Mouse (Mus musculus): ENCODE data around the gene Oprd1. TPM values are rescaled to one million over a fixed set of nuclear protein-coding genes. Genes with fewer than 3 reads are reported as not detected.
A peak's percentile ranks its signal among the peaks of the same experiment; 100 is the strongest.

Gene Oprd1
- polyA plus RNA-seq, 1 experiment from 2014 or later = 0.19 TPM

- ATAC-seq (ENCODE audit: low read depth) (no peak), DNase-seq (ENCODE audit: low spot score) (no peak)
- no peaks in the 10 kb centered on the region for H3K4me1 ChIP-seq (ENCODE audit: control insufficient read depth, insufficient read depth, low read length)
- H3K4me2 ChIP-seq (ENCODE audit: low read depth, low read length) = no peak overlapping the region
- H3K27ac ChIP-seq (replicated peaks; ENCODE audit: low read depth, low read length) = no peak overlapping the region
- no peak overlapping the region for H3K9ac ChIP-seq (ENCODE audit: low read depth, low read length)
- H3K9me3 ChIP-seq (ENCODE audit: control insufficient read depth, low read length) = no peaks in the 10 kb centered on the region
- no peak overlapping the region for H3K4me3 ChIP-seq (ENCODE audit: low read depth, low read length)
- H3K27me3 ChIP-seq (replicated peaks; ENCODE audit: control insufficient read depth, insufficient read depth, low read length) = peaks cover 40% of the 10 kb centered on the region
- H3K36me3 ChIP-seq (ENCODE audit: control insufficient read depth, insufficient read depth, low read length) = no peaks in the 10 kb centered on the region
- WGBS = 70% methylated on average over 5 of the region's 5 CpGs
Observed at GRCm38 (mm10) chr4:132146201-132146600, 1.9 kb upstream of the Oprd1 start.

- Histone ChIP-seq H3K4me3 (ENCODE audit: low read depth, low read length) (peak overlapping the region; percentile 51), H3K4me1 (ENCODE audit: control insufficient read depth, insufficient read depth, low read length) (no peaks in the 10 kb centered on the region), H3K9me3 (ENCODE audit: control insufficient read depth, low read length) (no peaks in the 10 kb centered on the region), H3K9ac (ENCODE audit: low read depth, low read length) (no peak overlapping the region), H3K27ac (replicated peaks; ENCODE audit: low read depth, low read length) (no peak overlapping the region), H3K27me3 (replicated peaks; ENCODE audit: control insufficient read depth, insufficient read depth, low read length) (peaks cover 40% of the 10 kb centered on the region), H3K4me2 (ENCODE audit: low read depth, low read length) (peak overlapping the region; percentile 90), H3K36me3 (ENCODE audit: control insufficient read depth, insufficient read depth, low read length) (no peaks in the 10 kb centered on the region)
- DNase-seq (ENCODE audit: low spot score) = no peak
- ATAC-seq (ENCODE audit: low read depth) = no peak
- WGBS = 35% methylated on average over 10 of the region's 10 CpGs
Observed at GRCm38 (mm10) chr4:132145092-132145491, 806 bp upstream of the Oprd1 start.

GRCm38 (mm10) chr4:132138640-132139039 is 5.6 kb downstream of the Oprd1 start:
- H3K27me3 ChIP-seq (replicated peaks; ENCODE audit: control insufficient read depth, insufficient read depth, low read length) = peaks cover 13% of the 10 kb centered on the region
- no peaks in the 10 kb centered on the region for H3K4me1 ChIP-seq (ENCODE audit: control insufficient read depth, insufficient read depth, low read length)
- no peak overlapping the region for H3K9ac ChIP-seq (ENCODE audit: low read depth, low read length)
- H3K4me3 ChIP-seq (ENCODE audit: low read depth, low read length) = no peak overlapping the region
- H3K36me3 ChIP-seq (ENCODE audit: control insufficient read depth, insufficient read depth, low read length) = no peaks in the 10 kb centered on the region
- 87% methylated on average over 2 of the region's 2 CpGs for WGBS
- ATAC-seq (ENCODE audit: low read depth) (no peak), DNase-seq (ENCODE audit: low spot score) (no peak)
- no peak overlapping the region for H3K4me2 ChIP-seq (ENCODE audit: low read depth, low read length)
- no peaks in the 10 kb centered on the region for H3K9me3 ChIP-seq (ENCODE audit: control insufficient read depth, low read length)
- no peak overlapping the region for H3K27ac ChIP-seq (replicated peaks; ENCODE audit: low read depth, low read length)

- no peak overlapping the region for H3K9ac ChIP-seq (ENCODE audit: low read depth, low read length)
- 0 out of 2 replicates have a peak, but pooled peaks cover under 1% of the 10 kb centered on the region for H3K27me3 ChIP-seq (replicated peaks; ENCODE audit: control insufficient read depth, insufficient read depth, low read length)
- no peaks in the 10 kb centered on the region for H3K4me1 ChIP-seq (ENCODE audit: control insufficient read depth, insufficient read depth, low read length)
- no peaks in the 10 kb centered on the region for H3K36me3 ChIP-seq (ENCODE audit: control insufficient read depth, insufficient read depth, low read length)
- H3K27ac ChIP-seq (replicated peaks; ENCODE audit: low read depth, low read length) = no peak overlapping the region
- DNase-seq (ENCODE audit: low spot score) (no peak), ATAC-seq (ENCODE audit: low read depth) (no peak)
- H3K4me3 ChIP-seq (ENCODE audit: low read depth, low read length) = no peak overlapping the region
- WGBS = 61% methylated on average over 7 of the region's 7 CpGs
- H3K4me2 ChIP-seq (ENCODE audit: low read depth, low read length) = no peak overlapping the region
- no peaks in the 10 kb centered on the region for H3K9me3 ChIP-seq (ENCODE audit: control insufficient read depth, low read length)
Observed at GRCm38 (mm10) chr4:132137013-132137412, 7.3 kb downstream of the Oprd1 start.

DNA sequence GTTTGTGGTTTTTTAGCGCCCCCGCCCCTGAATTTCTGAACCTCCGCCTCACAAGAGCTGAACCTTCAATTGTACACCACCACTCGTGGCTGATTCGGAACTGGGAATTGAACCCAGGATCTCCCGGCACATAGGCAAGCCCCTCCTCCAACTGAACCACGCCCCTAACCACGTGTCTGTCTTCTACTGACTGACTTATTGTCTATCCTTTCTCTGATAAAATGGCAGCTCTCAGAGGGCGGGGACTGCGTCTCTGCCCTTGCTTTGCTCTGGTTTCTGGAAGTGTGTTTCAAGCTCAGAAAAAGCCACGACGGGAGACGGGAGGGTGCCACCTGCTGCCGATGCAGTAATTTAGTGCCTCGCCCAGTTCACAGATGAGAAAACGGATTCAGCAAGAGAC is 10.4 kb downstream of the Oprd1 start:
- no peaks in the 10 kb centered on the region for H3K4me1 ChIP-seq (ENCODE audit: control insufficient read depth, insufficient read depth, low read length)
- no peak overlapping the region for H3K4me2 ChIP-seq (ENCODE audit: low read depth, low read length)
- DNase-seq (ENCODE audit: low spot score) = no peak
- no peak overlapping the region for H3K9ac ChIP-seq (ENCODE audit: low read depth, low read length)
- ATAC-seq (ENCODE audit: low read depth) = no peak
- 66% methylated on average over 16 of the region's 16 CpGs for WGBS
- H3K27ac ChIP-seq (replicated peaks; ENCODE audit: low read depth, low read length) = no peak overlapping the region
- no peak overlapping the region for H3K4me3 ChIP-seq (ENCODE audit: low read depth, low read length)
- H3K36me3 ChIP-seq (ENCODE audit: control insufficient read depth, insufficient read depth, low read length) = no peaks in the 10 kb centered on the region
- H3K9me3 ChIP-seq (ENCODE audit: control insufficient read depth, low read length) = no peaks in the 10 kb centered on the region
- no peaks in the 10 kb centered on the region for H3K27me3 ChIP-seq (replicated peaks; ENCODE audit: control insufficient read depth, insufficient read depth, low read length)

- Histone ChIP-seq H3K27ac (replicated peaks; ENCODE audit: low read depth, low read length) (no peak overlapping the region), H3K27me3 (replicated peaks; ENCODE audit: control insufficient read depth, insufficient read depth, low read length) (no peaks in the 10 kb centered on the region), H3K4me2 (ENCODE audit: low read depth, low read length) (no peak overlapping the region), H3K4me1 (ENCODE audit: control insufficient read depth, insufficient read depth, low read length) (no peaks in the 10 kb centered on the region), H3K9ac (ENCODE audit: low read depth, low read length) (no peak overlapping the region), H3K9me3 (ENCODE audit: control insufficient read depth, low read length) (no peaks in the 10 kb centered on the region), H3K4me3 (ENCODE audit: low read depth, low read length) (no peak overlapping the region), H3K36me3 (ENCODE audit: control insufficient read depth, insufficient read depth, low read length) (no peaks in the 10 kb centered on the region)
- DNase-seq (ENCODE audit: low spot score) (no peak), ATAC-seq (ENCODE audit: low read depth) (no peak)
- 92% methylated on average over 5 of the region's 5 CpGs for WGBS
Observed at GRCm38 (mm10) chr4:132133381-132133780, 10.9 kb downstream of the Oprd1 start.

- H3K4me1 ChIP-seq (ENCODE audit: control insufficient read depth, insufficient read depth, low read length) = no peaks in the 10 kb centered on the region
- no peaks in the 10 kb centered on the region for H3K9me3 ChIP-seq (ENCODE audit: control insufficient read depth, low read length)
- no peak overlapping the region for H3K4me2 ChIP-seq (ENCODE audit: low read depth, low read length)
- H3K9ac ChIP-seq (ENCODE audit: low read depth, low read length) = no peak overlapping the region
- no peak overlapping the region for H3K4me3 ChIP-seq (ENCODE audit: low read depth, low read length)
- ATAC-seq (ENCODE audit: low read depth) (no peak), DNase-seq (ENCODE audit: low spot score) (no peak)
- H3K27me3 ChIP-seq (replicated peaks; ENCODE audit: control insufficient read depth, insufficient read depth, low read length) = no peaks in the 10 kb centered on the region
- 82% methylated on average over 7 of the region's 7 CpGs for WGBS
- no peak overlapping the region for H3K27ac ChIP-seq (replicated peaks; ENCODE audit: low read depth, low read length)
- no peaks in the 10 kb centered on the region for H3K36me3 ChIP-seq (ENCODE audit: control insufficient read depth, insufficient read depth, low read length)
Observed at GRCm38 (mm10) chr4:132132297-132132696, 12.0 kb downstream of the Oprd1 start.

- H3K27ac ChIP-seq (replicated peaks; ENCODE audit: low read depth, low read length) = no peak overlapping the region
- H3K27me3 ChIP-seq (replicated peaks; ENCODE audit: control insufficient read depth, insufficient read depth, low read length) = no peaks in the 10 kb centered on the region
- WGBS = 91% methylated on average over 7 of the region's 7 CpGs
- ATAC-seq (ENCODE audit: low read depth) (no peak), DNase-seq (ENCODE audit: low spot score) (no peak)
- no peaks in the 10 kb centered on the region for H3K9me3 ChIP-seq (ENCODE audit: control insufficient read depth, low read length)
- no peaks in the 10 kb centered on the region for H3K4me1 ChIP-seq (ENCODE audit: control insufficient read depth, insufficient read depth, low read length)
- no peak overlapping the region for H3K4me3 ChIP-seq (ENCODE audit: low read depth, low read length)
- no peaks in the 10 kb centered on the region for H3K36me3 ChIP-seq (ENCODE audit: control insufficient read depth, insufficient read depth, low read length)
- H3K9ac ChIP-seq (ENCODE audit: low read depth, low read length) = no peak overlapping the region
- no peak overlapping the region for H3K4me2 ChIP-seq (ENCODE audit: low read depth, low read length)
Observed at GRCm38 (mm10) chr4:132131790-132132189, 12.5 kb downstream of the Oprd1 start.

- DNase-seq (ENCODE audit: low spot score) = no peak
- no peak overlapping the region for H3K9ac ChIP-seq (ENCODE audit: low read depth, low read length)
- no peak for ATAC-seq (ENCODE audit: low read depth)
- no peaks in the 10 kb centered on the region for H3K4me1 ChIP-seq (ENCODE audit: control insufficient read depth, insufficient read depth, low read length)
- H3K9me3 ChIP-seq (ENCODE audit: control insufficient read depth, low read length) = no peaks in the 10 kb centered on the region
- no peaks in the 10 kb centered on the region for H3K27me3 ChIP-seq (replicated peaks; ENCODE audit: control insufficient read depth, insufficient read depth, low read length)
- H3K4me2 ChIP-seq (ENCODE audit: low read depth, low read length) = no peak overlapping the region
- WGBS = 88% methylated on average over 9 of the region's 9 CpGs
- H3K4me3 ChIP-seq (ENCODE audit: low read depth, low read length) = no peak overlapping the region
- no peak overlapping the region for H3K27ac ChIP-seq (replicated peaks; ENCODE audit: low read depth, low read length)
- H3K36me3 ChIP-seq (ENCODE audit: control insufficient read depth, insufficient read depth, low read length) = no peaks in the 10 kb centered on the region
Observed at GRCm38 (mm10) chr4:132131116-132131515, 13.2 kb downstream of the Oprd1 start.
